Mouse (Mus musculus): ENCODE measurements around the gene Zbtb16. TPM values are rescaled to one million over a fixed set of nuclear protein-coding genes. Genes with fewer than 3 reads are reported as not detected.

The Zbtb16 gene
- total RNA-seq, 2 experiments from 2014 or later, result 4.7 to 5.8 TPM

GRCm38 (mm10) chr9:48733083-48733482, 102.9 kb downstream of the Zbtb16 start:
- no peak for ATAC-seq (replicated peaks; ENCODE audit: poor library complexity)

- no peak for ATAC-seq (replicated peaks; ENCODE audit: poor library complexity)
These were observed 104.1 kb downstream of the Zbtb16 start for GRCm38 (mm10) chr9:48731651-48732536.

- no peak for ATAC-seq (replicated peaks; ENCODE audit: poor library complexity)
These were observed 105.5 kb downstream of the Zbtb16 start for GRCm38 (mm10) chr9:48730446-48730979.

GRCm38 (mm10) chr9:48729471-48729870, 106.6 kb downstream of the Zbtb16 start:
- no peak for ATAC-seq (replicated peaks; ENCODE audit: poor library complexity)

- ATAC-seq (replicated peaks; ENCODE audit: poor library complexity), result no peak
These were observed 107.3 kb downstream of the Zbtb16 start for GRCm38 (mm10) chr9:48728731-48729123.

GRCm38 (mm10) chr9:48728083-48728730, 107.8 kb downstream of the Zbtb16 start:
- ATAC-seq (replicated peaks; ENCODE audit: poor library complexity), result no peak

- no peak for ATAC-seq (replicated peaks; ENCODE audit: poor library complexity)
These were observed 109.7 kb downstream of the Zbtb16 start for GRCm38 (mm10) chr9:48726341-48726740.

- ATAC-seq (replicated peaks; ENCODE audit: poor library complexity), result no peak
These were observed 110.1 kb downstream of the Zbtb16 start for GRCm38 (mm10) chr9:48725918-48726317.

GRCm38 (mm10) chr9:48725161-48725560, 110.9 kb downstream of the Zbtb16 start:
- no peak for ATAC-seq (replicated peaks; ENCODE audit: poor library complexity)

GRCm38 (mm10) chr9:48724733-48725132, 111.3 kb downstream of the Zbtb16 start:
- ATAC-seq (replicated peaks; ENCODE audit: poor library complexity), result no peak

GRCm38 (mm10) chr9:48723511-48724304, 112.3 kb downstream of the Zbtb16 start:
- peak; percentile 85 for ATAC-seq (replicated peaks; ENCODE audit: poor library complexity)

GRCm38 (mm10) chr9:48723025-48723424, 113.0 kb downstream of the Zbtb16 start:
- no peak for ATAC-seq (replicated peaks; ENCODE audit: poor library complexity)

GRCm38 (mm10) chr9:48722261-48722920, 113.6 kb downstream of the Zbtb16 start:
- no peak for ATAC-seq (replicated peaks; ENCODE audit: poor library complexity)

- ATAC-seq (replicated peaks; ENCODE audit: poor library complexity), result no peak
These were observed 114.4 kb downstream of the Zbtb16 start for GRCm38 (mm10) chr9:48721655-48722054.

- ATAC-seq (replicated peaks; ENCODE audit: poor library complexity), result no peak
These were observed 114.8 kb downstream of the Zbtb16 start for GRCm38 (mm10) chr9:48721172-48721571.

GRCm38 (mm10) chr9:48720251-48720963, 115.6 kb downstream of the Zbtb16 start:
- ATAC-seq (replicated peaks; ENCODE audit: poor library complexity), result no peak

- ATAC-seq (replicated peaks; ENCODE audit: poor library complexity), result no peak
These were observed 116.4 kb downstream of the Zbtb16 start for GRCm38 (mm10) chr9:48719619-48720018.

- ATAC-seq (replicated peaks; ENCODE audit: poor library complexity), result no peak
These were observed 119.5 kb downstream of the Zbtb16 start for GRCm38 (mm10) chr9:48716549-48716948.

GRCm38 (mm10) chr9:48715042-48715441, 121.0 kb downstream of the Zbtb16 start:
- ATAC-seq (replicated peaks; ENCODE audit: poor library complexity), result no peak

- no peak for ATAC-seq (replicated peaks; ENCODE audit: poor library complexity)
These were observed 122.2 kb downstream of the Zbtb16 start for GRCm38 (mm10) chr9:48713779-48714178.
